Mouse (Mus musculus) lung, adult 2 months (tissue): ENCODE measurements at regions not wholly inside any gene's neighbourhood (a gene's known extent, or its start where the extent isn't known, plus 50 kb on each side); places are given as distances from the start of the nearest gene placed in this dataset.

Source experiments
- CTCF ChIP-seq: fragments of 200-500 bp; IDR thresholded peaks from 2 replicates; pipeline ENCODE4 v1.5.1; 2011; ENCODE audit warnings: mild to moderate bottlenecking, low read length, control low read depth; ENCODE audit not compliant: insufficient read depth
- POLR2A ChIP-seq: fragments of 200-500 bp; IDR thresholded peaks from 2 replicates; pipeline ENCODE4 v1.6.1; 2011; ENCODE audit warnings: low read depth, mild to moderate bottlenecking, control low read depth, low read length, borderline replicate concordance; ENCODE audit errors: extremely low read depth

DNA sequence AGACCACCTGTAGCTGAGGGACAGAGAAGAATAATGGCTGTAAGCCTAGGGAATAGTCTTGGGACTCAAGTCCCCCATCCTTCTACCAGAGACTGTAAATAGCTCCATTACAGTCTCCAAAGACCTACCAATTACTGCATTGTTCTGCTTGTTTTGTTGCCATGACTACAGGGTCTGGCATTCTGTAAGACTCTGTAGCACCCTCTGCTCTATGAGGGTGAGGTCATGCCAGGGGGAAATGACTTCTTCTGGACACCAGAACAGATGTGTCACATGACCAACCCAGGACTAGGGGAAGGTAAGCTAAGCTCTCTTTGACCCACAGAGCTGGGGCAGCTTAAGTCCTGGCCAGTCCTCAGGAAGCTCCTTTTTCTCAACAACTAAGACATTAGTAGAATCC is 405.2 kb upstream of the Fam19a5 start:
- TF ChIP-seq CTCF (no peak), POLR2A (no peak)
